17 mouse cellular contexts compared by ENCODE assay signal in genomic region chr6:84050238-84050637, GRCm38 (mm10).
"Had no signal": no experiment of that assay in that cellular context is flagged by ENCODE, and none has a peak within 500 bp of the region (broad histone marks: within the 10 kb centered on the region; RNA-seq: fewer than 3 reads in every experiment).

No protein-coding gene starts in this region.

- H3K9ac ChIP-seq: limb, embryonic 15.5 days; liver, embryonic 12.5 days; lung, embryonic 14.5 days; neural tube, embryonic 13.5 days; stomach, embryonic 15.5 days had no signal

- H3K36me3 ChIP-seq: limb, embryonic 15.5 days; liver, embryonic 12.5 days; neural tube, embryonic 13.5 days; stomach, embryonic 15.5 days had no signal

- H3K27me3 ChIP-seq: limb, embryonic 15.5 days; liver, embryonic 12.5 days; neural tube, embryonic 13.5 days; stomach, embryonic 15.5 days had no signal

- DNase-seq: kidney, postnatal 25 days; lung, embryonic 14.5 days; lung, postnatal 10 days; retina, postnatal 1 day; right cerebral cortex, postnatal 4 days; spleen, adult 18-20 months; thymus, adult 2 months; thymus, postnatal 25 days had no signal

- ATAC-seq: liver, embryonic 12.5 days; midbrain, embryonic 16.5 days had no signal

- H3K4me1 ChIP-seq: limb, embryonic 15.5 days; liver, embryonic 12.5 days; neural tube, embryonic 13.5 days; stomach, embryonic 15.5 days had no signal

- H3K27ac ChIP-seq: left cerebral cortex, adult 2 months; limb, embryonic 15.5 days; liver, embryonic 12.5 days; macrophage; neural tube, embryonic 13.5 days; stomach, embryonic 15.5 days had no signal

- H3K4me3 ChIP-seq: left cerebral cortex, adult 2 months; limb, embryonic 15.5 days; liver, embryonic 12.5 days; megakaryocyte, embryonic 14.5 days; neural tube, embryonic 13.5 days; stomach, embryonic 15.5 days had no signal

- H3K4me2 ChIP-seq: limb, embryonic 15.5 days; liver, embryonic 12.5 days; lung, embryonic 14.5 days; midbrain, embryonic 11.5 days; neural tube, embryonic 13.5 days; stomach, embryonic 15.5 days had no signal

- H3K9me3 ChIP-seq: limb, embryonic 15.5 days; liver, embryonic 12.5 days; megakaryocyte, embryonic 14.5 days; neural tube, embryonic 13.5 days; stomach, embryonic 15.5 days had no signal
